Mouse (Mus musculus): ENCODE results near the gene Vps29.

- TF ChIP-seq CTCF (IDR thresholded peaks at IDR 0.05) = no peak
- peak; percentile 96 for TF ChIP-seq EP300 (IDR thresholded peaks at IDR 0.05; ENCODE audit: insufficient read depth, low read depth, low read length)
- TF ChIP-seq POLR2A (IDR thresholded peaks at IDR 0.05; ENCODE audit: insufficient read depth, low read depth, low read length) = peak; percentile 35; the same call in 1 of the 2 replicates
These were observed 46.6 kb downstream of the Vps29 start for GRCm38 (mm10) chr5:122400628-122401302.

Data from heart, adult 2 months (tissue).